Mouse (Mus musculus) embryonic fibroblast, embryonic 13.5 days (primary cell): Measurements from ENCODE around the gene Klhl22.

Experiments
- CTCF ChIP-seq: IDR thresholded peaks from 2 replicates; pipeline ENCODE4 v1.5.1; 2011; ENCODE audit warnings: mild to moderate bottlenecking, control low read depth, low read length, moderate library complexity, borderline replicate concordance; ENCODE audit not compliant: insufficient read depth
- POLR2A ChIP-seq: IDR thresholded peaks from 2 replicates; pipeline ENCODE4 v1.6.1; 2011; ENCODE audit warnings: low read depth, mild to moderate bottlenecking, control low read depth, low read length, moderate library complexity

DNA sequence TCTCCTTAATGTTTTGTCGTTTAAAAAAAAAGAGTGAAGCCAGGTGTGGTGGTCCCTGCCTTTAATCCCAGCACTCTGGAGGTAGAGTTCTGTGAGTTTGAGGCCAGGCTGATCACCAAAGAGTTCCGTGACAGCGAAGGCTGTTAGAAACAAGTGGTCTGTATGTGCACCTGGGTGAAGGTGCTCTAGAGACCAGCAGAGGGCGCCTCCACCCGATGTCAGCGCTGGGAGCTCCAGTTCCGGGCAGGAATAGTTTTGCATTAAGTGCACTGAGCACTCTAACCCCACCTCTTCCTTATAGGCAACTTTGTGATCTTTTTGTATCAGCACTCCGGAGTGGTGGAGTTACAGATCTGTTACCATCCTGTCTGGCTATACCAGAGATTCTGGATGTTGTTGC lies 1.2 kb downstream of the Klhl22 start:
- peak; percentile 71 for TF ChIP-seq CTCF
- TF ChIP-seq POLR2A: no peak
